Mouse (Mus musculus): ENCODE results near the gene Fblim1. TPM values are rescaled to one million over a fixed set of nuclear protein-coding genes. Genes with fewer than 3 reads are reported as not detected.

The Fblim1 gene
- polyA plus RNA-seq (2017; shearing (Covaris generic)), result under 1 TPM in 1 of 2 experiments, not detected in 1; 0.13 TPM

DNA sequence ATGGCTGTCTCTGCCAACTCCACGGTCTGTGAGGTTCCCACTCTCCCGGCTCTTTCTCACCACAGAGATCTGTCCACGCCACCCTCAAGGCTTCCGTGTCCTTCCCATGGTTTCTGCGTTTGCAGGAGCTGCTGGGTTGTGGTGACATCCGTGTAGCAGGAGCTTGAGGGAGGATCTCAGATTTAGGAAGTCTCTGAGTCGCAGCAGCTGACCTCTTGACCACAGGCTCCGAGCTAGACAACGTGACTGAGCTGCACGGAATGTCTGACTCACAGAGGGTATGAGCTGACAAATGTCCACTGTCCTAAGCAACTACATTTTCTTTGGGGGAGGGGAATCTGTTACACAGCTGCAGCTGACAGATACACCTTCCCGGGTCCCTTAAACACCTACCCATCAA lies at the start of gene Fblim1:
Fblim1 (minus strand) TSS at position 236 of the 400 bp plus-strand sequence.
- ATAC-seq, result no peak

DNA sequence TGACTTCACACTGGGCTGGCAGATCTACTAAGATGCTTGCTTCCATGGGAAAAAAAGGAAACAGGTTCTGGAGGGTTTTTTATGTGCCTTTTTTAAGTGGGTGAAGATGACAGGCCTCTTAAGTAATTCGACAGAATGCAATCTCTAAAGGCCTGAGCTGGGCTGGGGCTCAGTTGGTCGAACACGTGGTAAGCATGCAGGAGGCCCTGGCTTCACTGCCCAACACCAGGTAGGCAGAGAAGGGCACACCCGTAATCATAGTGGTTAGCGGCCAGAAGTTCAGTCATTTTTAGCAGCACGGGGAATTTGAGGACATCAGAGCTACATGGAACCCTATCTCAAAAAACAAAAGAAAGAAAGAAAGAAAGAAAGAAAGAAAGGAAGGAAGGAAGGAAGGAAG lies 48.6 kb upstream of the Fblim1 start:
- ATAC-seq, result no peak

- no peak for ATAC-seq
Observed at GRCm38 (mm10) chr4:141653813-141654212, 47.9 kb upstream of the Fblim1 start.

GRCm38 (mm10) chr4:141653044-141653443 lies 47.1 kb upstream of the Fblim1 start:
- no peak for ATAC-seq

- no peak for ATAC-seq
Observed at GRCm38 (mm10) chr4:141651944-141652343, 46.0 kb upstream of the Fblim1 start.

- ATAC-seq, result no peak
Observed at GRCm38 (mm10) chr4:141651286-141651685, 45.4 kb upstream of the Fblim1 start.

DNA sequence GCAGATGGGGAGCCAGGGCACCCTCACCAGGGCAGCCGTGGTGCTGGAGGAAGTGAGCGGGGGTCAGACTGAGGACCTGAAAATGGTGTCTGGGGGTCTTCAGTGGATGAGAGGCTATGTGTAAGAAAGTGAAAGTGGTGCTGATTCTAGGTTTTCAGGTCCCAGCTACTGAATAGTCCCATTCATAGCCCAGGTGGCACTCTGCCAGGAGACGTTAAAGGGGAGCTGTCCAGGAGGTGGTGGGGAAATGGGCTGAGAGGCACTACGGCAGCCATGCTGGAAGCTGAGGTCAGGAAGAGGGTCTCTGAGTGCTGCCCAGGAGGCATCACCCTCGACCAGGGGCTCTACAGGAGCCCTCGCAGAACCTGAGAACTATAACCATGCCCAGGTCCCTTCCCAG lies 43.3 kb upstream of the Fblim1 start:
- ATAC-seq, result no peak

DNA sequence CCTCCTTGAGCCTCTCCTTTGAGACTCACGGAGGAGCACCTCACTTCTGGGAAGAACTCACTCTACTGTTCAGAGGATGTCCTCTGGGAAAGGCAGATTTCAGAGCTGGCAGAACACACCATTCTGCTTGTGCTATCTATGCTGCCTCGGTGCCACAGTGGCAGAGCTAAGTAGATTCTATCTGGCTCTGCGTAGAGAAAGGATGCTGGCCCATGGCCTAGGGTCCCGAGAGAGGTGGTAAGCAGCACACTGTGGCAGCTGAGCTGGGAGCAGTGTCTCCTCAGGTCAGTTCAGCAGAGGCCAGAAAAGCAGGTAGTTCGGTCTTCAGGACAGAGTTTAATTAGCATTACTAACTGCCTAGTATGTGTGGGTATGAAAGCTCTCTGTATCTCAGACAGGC lies 42.4 kb upstream of the Fblim1 start:
- no peak for ATAC-seq

GRCm38 (mm10) chr4:141647187-141647586 lies 41.3 kb upstream of the Fblim1 start:
- no peak for ATAC-seq

- no peak for ATAC-seq
Observed at GRCm38 (mm10) chr4:141645988-141646387, 40.1 kb upstream of the Fblim1 start.

GRCm38 (mm10) chr4:141643118-141643855 lies 37.4 kb upstream of the Fblim1 start:
- ATAC-seq, result no peak

GRCm38 (mm10) chr4:141641961-141642811 lies 36.3 kb upstream of the Fblim1 start:
- no peak for ATAC-seq

DNA sequence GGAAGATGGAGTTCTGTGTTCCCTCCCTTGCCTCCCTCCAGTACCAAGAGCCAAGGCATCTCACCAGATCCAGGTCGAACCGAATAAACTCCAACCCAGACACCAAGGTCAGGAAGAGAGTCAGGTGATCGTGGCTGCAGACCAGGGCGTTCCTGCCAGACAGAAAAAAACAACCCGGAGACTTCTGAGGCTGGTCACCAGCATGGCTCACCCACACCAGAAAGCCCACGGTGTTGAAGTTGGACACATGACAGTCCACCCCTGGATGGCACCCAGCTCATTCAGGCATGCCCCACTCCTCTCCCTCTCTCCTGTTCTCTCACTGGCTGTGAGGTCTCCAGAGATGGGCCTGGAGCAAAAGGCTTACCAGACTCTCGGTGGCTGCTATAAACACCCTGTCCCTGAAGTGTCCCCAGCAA lies 35.5 kb upstream of the Fblim1 start:
- no peak for ATAC-seq

- no peak for ATAC-seq
Observed at GRCm38 (mm10) chr4:141639474-141639873, 33.6 kb upstream of the Fblim1 start.

DNA sequence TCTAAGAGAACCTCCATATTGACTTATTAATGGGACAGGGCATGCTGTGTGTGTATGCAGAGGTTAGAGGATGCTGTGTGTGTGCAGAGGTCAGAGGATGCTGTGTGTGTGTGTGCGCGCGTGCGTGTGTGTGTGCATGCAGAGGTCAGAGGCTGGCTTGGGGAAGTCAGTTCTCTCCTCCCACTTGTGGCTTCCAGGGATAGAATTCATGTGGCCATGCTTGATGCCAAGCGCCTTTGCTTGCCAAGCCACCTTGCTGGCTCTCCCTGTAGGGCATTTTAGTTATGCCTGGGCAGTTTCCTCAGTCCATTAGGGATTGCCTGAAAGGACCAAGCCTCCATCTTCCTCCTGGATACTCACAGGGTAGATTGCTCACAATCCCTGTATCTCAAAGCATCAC lies 30.8 kb upstream of the Fblim1 start:
- no peak for ATAC-seq

DNA sequence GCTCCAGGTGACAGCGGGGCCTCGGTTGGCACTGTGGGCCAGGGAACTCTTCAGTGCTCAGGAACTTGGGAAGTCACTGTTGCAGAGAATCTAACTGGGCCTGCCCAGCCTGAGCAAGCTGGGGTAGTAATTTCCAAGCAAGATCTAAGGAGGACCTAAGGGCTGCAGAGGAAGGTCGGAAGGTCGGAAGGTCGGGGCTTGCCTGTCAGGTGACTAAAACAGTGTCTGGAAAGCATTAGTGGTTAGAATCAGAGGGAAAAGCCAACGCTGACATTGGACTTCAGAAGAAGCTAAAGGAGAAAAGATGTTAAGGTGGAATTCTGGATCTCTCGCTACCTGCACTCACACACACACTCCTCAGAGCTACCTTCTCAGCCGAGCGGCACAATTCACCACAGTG lies 30.1 kb upstream of the Fblim1 start:
- ATAC-seq, result no peak

DNA sequence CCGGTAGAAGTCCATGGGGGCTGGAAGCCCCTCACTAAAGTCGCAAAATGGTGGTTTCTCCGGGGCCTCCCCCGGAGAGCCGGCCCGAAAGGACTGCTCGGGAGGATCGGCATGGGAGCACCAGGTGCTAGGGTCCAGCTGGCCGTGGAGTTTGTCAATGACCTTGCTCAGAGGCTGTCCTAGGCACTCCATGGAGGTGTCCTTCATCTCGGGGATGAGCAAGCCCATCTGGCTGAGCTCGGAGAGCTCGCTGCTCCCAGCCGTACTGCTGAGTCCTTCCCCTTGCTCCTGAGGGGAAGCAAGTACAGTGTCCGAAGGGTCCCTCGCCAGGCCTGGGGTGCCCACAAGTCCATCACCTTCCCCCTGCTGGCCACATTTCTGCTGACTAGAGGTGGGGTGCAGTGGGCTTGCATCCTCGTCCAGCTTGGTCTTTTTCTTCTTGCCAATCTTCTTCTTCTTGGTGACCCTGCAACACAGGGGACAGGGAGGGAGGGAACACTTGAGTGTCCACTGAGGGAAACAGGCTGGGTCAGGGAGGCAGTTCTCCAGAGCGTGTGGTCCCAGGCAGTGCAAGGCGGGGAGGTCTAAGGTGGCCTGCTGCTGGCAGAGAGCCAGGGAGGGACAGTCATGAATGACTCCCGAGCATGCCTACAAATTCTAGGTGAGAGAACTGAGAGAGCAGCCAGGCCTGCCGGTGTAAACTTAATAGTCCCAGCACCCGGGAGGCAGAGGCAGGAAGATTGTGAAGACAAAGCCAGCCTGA lies 26.4 kb upstream of the Fblim1 start:
- ATAC-seq, result no peak

DNA sequence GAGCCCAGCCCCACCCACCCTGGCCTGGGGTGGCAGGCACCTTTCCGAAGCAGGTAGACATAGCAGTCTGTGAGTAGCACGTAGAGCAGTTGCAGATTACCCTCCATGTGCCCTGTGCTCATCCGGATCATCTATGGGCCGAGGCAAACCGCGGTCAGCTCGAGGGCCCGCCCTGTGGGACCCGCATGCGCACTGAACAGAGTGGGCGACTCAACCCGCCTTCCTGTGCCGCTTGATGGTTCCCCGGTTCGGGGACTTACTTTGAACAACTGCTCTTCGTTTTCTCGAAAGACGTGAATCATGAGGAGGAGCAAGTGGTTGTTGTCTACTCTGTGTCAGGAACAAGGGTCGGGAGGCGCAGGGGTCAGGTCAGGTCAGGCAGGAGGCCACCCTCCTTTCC lies 25.4 kb upstream of the Fblim1 start:
- ATAC-seq, result no peak

GRCm38 (mm10) chr4:141630021-141630420 lies 24.1 kb upstream of the Fblim1 start:
- ATAC-seq, result no peak

GRCm38 (mm10) chr4:141628661-141629060 lies 22.8 kb upstream of the Fblim1 start:
- ATAC-seq, result no peak

DNA sequence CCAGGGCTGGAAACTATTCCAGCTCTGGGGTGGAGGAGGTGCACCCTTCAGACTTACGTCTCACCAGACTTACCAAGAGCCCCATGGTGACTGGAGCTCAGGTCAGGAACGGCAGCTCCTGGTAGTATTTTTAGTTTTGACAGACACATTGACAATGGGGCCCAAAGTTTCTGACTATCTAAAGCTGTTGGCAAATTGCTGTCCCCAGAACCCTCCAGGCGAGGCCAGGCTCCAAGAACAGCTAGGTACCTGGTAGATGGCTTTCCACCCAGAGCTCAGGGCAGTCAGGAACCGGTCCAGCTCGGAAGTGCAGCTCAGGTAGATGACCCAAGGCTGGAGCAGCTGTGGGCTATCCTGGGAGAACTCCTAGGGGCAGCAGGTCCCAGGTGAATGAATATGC lies 21.6 kb upstream of the Fblim1 start:
- no peak for ATAC-seq

GRCm38 (mm10) chr4:141625774-141626550 lies 20.1 kb upstream of the Fblim1 start:
- no peak for ATAC-seq
